Comparison of ENCODE assay signal across 11 mouse cellular contexts in the genomic region with DNA sequence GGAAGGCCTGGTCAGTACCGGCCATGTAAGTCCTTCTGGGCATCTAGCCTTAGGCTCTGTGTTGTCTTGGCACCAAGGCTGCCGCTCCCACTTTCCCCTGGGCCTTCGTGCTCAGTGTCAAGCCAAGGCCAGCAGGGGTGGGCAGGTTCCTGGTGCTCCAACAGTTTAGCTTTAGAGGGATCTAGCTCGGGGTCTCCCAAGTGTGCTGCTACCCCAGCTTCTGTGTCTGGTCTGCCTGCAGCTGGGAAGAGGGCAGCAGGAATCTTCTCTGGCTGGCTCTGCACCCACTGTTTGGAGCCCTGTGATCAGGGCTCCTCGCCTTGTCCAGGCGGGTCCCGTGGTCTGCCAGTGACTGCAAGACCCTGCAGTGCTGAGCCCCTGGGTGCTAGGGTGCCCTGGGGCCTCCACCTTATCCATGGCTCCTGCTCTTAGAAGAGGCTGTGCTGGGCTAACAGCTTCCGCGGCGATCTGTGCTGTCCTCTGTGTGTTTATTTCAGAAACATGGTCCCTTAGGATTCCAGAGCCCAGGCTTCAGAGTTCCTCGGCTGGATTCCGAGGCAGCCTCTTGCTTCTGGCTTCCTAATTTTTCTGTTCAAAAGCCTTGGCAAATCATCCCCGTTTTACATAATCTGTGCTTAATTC. TPM values are rescaled to one million over a fixed set of nuclear protein-coding genes. Genes with fewer than 3 reads are reported as not detected.
DNase-seq lines count a peak whose midpoint lies in the region; ATAC-seq and TF ChIP-seq lines count a peak whose summit lies in the region.
"Had no signal": no experiment of that assay in that cellular context is flagged by ENCODE, and none has a peak within 500 bp of the region (broad histone marks: within the 10 kb centered on the region; RNA-seq: fewer than 3 reads in every experiment).

No protein-coding gene starts in this region.

- no peak overlapping the region for H3K27ac ChIP-seq in lung, embryonic 16.5 days (ENCODE audit: low read length)
- no peak overlapping the region for H3K27ac ChIP-seq in forebrain, embryonic 11.5 days (ENCODE audit: low read depth, low read length)
- H3K27ac ChIP-seq in hindbrain, postnatal 0 days = peak overlapping the region; percentile 46
- H3K27ac ChIP-seq in neural tube, embryonic 15.5 days (replicated peaks) = peak overlapping the region; percentile 43
- H3K27ac ChIP-seq: heart, embryonic 15.5 days; liver, embryonic 15.5 days; stomach, postnatal 0 days had no signal

- DNase-seq in lung, adult 18-20 months = no peak
- DNase-seq in forebrain, embryonic 11.5 days (ENCODE audit: low spot score) = no peak
- DNase-seq in hindbrain, postnatal 0 days (ENCODE audit: low spot score) = no peak
- DNase-seq in yolk sac, embryonic 10.5 days (ENCODE audit: low spot score) = no peak
- DNase-seq: kidney, adult 8-10 months had no signal

- H3K4me2 ChIP-seq in lung, embryonic 16.5 days (ENCODE audit: low read depth, low read length) = no peak overlapping the region
- peak overlapping the region; percentile 29 for H3K4me2 ChIP-seq in forebrain, embryonic 11.5 days (ENCODE audit: low read depth, low read length, severe bottlenecking)
- H3K4me2 ChIP-seq in hindbrain, postnatal 0 days (ENCODE audit: low read depth, low read length) = peak overlapping the region; percentile 87
- H3K4me2 ChIP-seq in neural tube, embryonic 15.5 days = peak overlapping the region; percentile 90
- H3K4me2 ChIP-seq: heart, embryonic 15.5 days; liver, embryonic 15.5 days had no signal

- no peak for ATAC-seq in lung, embryonic 16.5 days (ENCODE audit: low read depth)
- ATAC-seq in forebrain, embryonic 11.5 days (replicated peaks; ENCODE audit: low FRiP score) = no peak
- no peak for ATAC-seq in hindbrain, postnatal 0 days
- no peak for ATAC-seq in neural tube, embryonic 15.5 days (ENCODE audit: low FRiP score)
- ATAC-seq in frontal cortex, adult (ENCODE audit: low TSS enrichment) = no peak

- no peak for TF ChIP-seq CTCF in hindbrain, postnatal 0 days (IDR thresholded peaks at IDR 0.05; ENCODE audit: low read depth)

- H3K4me3 ChIP-seq in lung, embryonic 16.5 days (ENCODE audit: low read length) = no peak overlapping the region
- no peak overlapping the region for H3K4me3 ChIP-seq in forebrain, embryonic 11.5 days (ENCODE audit: low read depth, low read length)
- peak overlapping the region; percentile 91 for H3K4me3 ChIP-seq in hindbrain, postnatal 0 days (ENCODE audit: low read length)
- H3K4me3 ChIP-seq in neural tube, embryonic 15.5 days (replicated peaks) = peak overlapping the region; percentile 42
- H3K4me3 ChIP-seq: heart, embryonic 15.5 days; liver, embryonic 15.5 days had no signal

- H3K36me3 ChIP-seq in lung, embryonic 16.5 days (ENCODE audit: control insufficient read depth, insufficient read depth, low read length) = no peaks in the 10 kb centered on the region
- H3K36me3 ChIP-seq in forebrain, embryonic 11.5 days (ENCODE audit: control insufficient read depth, insufficient read depth, low read length) = no peaks in the 10 kb centered on the region
- no peaks in the 10 kb centered on the region; the same call in 1 of the 2 replicates for H3K36me3 ChIP-seq in hindbrain, postnatal 0 days (ENCODE audit: insufficient read depth, low read length)
- no peaks in the 10 kb centered on the region; the same call in 1 of the 2 replicates for H3K36me3 ChIP-seq in neural tube, embryonic 15.5 days
- H3K36me3 ChIP-seq: heart, embryonic 15.5 days had no signal

- H3K4me1 ChIP-seq in lung, embryonic 16.5 days (replicated peaks; ENCODE audit: control insufficient read depth, insufficient read depth, low read length) = peaks cover 18% of the 10 kb centered on the region
- peaks cover 13% of the 10 kb centered on the region; the same call in 1 of the 2 replicates for H3K4me1 ChIP-seq in forebrain, embryonic 11.5 days (replicated peaks; ENCODE audit: control insufficient read depth, insufficient read depth, low read length)
- peaks cover 37% of the 10 kb centered on the region for H3K4me1 ChIP-seq in hindbrain, postnatal 0 days (ENCODE audit: insufficient read depth, low read length)
- H3K4me1 ChIP-seq in neural tube, embryonic 15.5 days = peaks cover 59% of the 10 kb centered on the region

- H3K9ac ChIP-seq in lung, embryonic 16.5 days (ENCODE audit: low read length) = peak overlapping the region; percentile 20; the same call in 1 of the 2 replicates
- peak overlapping the region; percentile 30; the same call in 1 of the 2 replicates for H3K9ac ChIP-seq in forebrain, embryonic 11.5 days (ENCODE audit: low read length)
- H3K9ac ChIP-seq in hindbrain, postnatal 0 days (replicated peaks; ENCODE audit: low read length) = peak overlapping the region; percentile 95
- H3K9ac ChIP-seq in neural tube, embryonic 15.5 days (replicated peaks) = peak overlapping the region; percentile 28
- H3K9ac ChIP-seq: heart, embryonic 15.5 days; liver, embryonic 15.5 days had no signal

- 83% methylated on average over 13 of the region's 13 CpGs for WGBS in lung, embryonic 16.5 days
- 83% methylated on average over 13 of the region's 13 CpGs for WGBS in forebrain, embryonic 11.5 days
- 47% methylated on average over 13 of the region's 13 CpGs for WGBS in hindbrain, postnatal 0 days
- WGBS in neural tube, embryonic 15.5 days = 57% methylated on average over 13 of the region's 13 CpGs

- H3K27me3 ChIP-seq in lung, embryonic 16.5 days (ENCODE audit: control insufficient read depth, insufficient read depth, low read depth, low read length) = peaks cover 4% of the 10 kb centered on the region; the same call in 1 of the 2 replicates
- peaks cover 5% of the 10 kb centered on the region for H3K27me3 ChIP-seq in forebrain, embryonic 11.5 days (ENCODE audit: control insufficient read depth, insufficient read depth, low read length)
- no peaks in the 10 kb centered on the region for H3K27me3 ChIP-seq in hindbrain, postnatal 0 days (ENCODE audit: insufficient read depth, low read length)
- H3K27me3 ChIP-seq in neural tube, embryonic 15.5 days (replicated peaks) = no peaks in the 10 kb centered on the region

- no peaks in the 10 kb centered on the region for H3K9me3 ChIP-seq in lung, embryonic 16.5 days (ENCODE audit: control insufficient read depth, low read length)
- no peaks in the 10 kb centered on the region for H3K9me3 ChIP-seq in forebrain, embryonic 11.5 days (ENCODE audit: control insufficient read depth, low read length)
- H3K9me3 ChIP-seq in hindbrain, postnatal 0 days (ENCODE audit: low read length) = no peaks in the 10 kb centered on the region
- no peaks in the 10 kb centered on the region for H3K9me3 ChIP-seq in neural tube, embryonic 15.5 days (replicated peaks)
- H3K9me3 ChIP-seq: heart, embryonic 15.5 days; liver, embryonic 15.5 days had no signal

RNA-seq across cellular contexts. Expression of a gene that starts 4.7 kb away (rescaled TPM):
- 0.67 and 0.79 TPM in 2 replicates for polyA plus RNA-seq in lung, embryonic 16.5 days (2015; fragmentation: Nextera tagmentation; extraction: Ambion mirVana)
- 15.7 and 18.4 TPM in 2 replicates for polyA plus RNA-seq in forebrain, embryonic 11.5 days (2014; fragmentation: Nextera tagmentation; extraction: Ambion mirVana)
- 355 and 367 TPM in 2 replicates for total RNA-seq in hindbrain, postnatal 0 days (2014; rRNA removed)
- 65.1 and 69.3 TPM in 2 replicates for polyA plus RNA-seq in hindbrain, postnatal 0 days (2015; fragmentation: Nextera tagmentation; extraction: Ambion mirVana)
- polyA plus RNA-seq in neural tube, embryonic 15.5 days (2015; fragmentation: Nextera tagmentation; extraction: Ambion mirVana) = 69.6 and 82.7 TPM in 2 replicates

RNA-seq across cellular contexts. Expression of a gene that starts 53.1 kb away (rescaled TPM):
- polyA plus RNA-seq in lung, embryonic 16.5 days (2015; fragmentation: Nextera tagmentation; extraction: Ambion mirVana) = 277 and 300 TPM in 2 replicates
- polyA plus RNA-seq in forebrain, embryonic 11.5 days (2014; fragmentation: Nextera tagmentation; extraction: Ambion mirVana) = 333 and 347 TPM in 2 replicates
- 31.2 and 35.1 TPM in 2 replicates for total RNA-seq in hindbrain, postnatal 0 days (2014; rRNA removed)
- polyA plus RNA-seq in hindbrain, postnatal 0 days (2015; fragmentation: Nextera tagmentation; extraction: Ambion mirVana) = 272 and 284 TPM in 2 replicates
- polyA plus RNA-seq in neural tube, embryonic 15.5 days (2015; fragmentation: Nextera tagmentation; extraction: Ambion mirVana) = 271 and 274 TPM in 2 replicates

Comparison
In these comparisons a context has a peak if more than half of its experiments do, and no peak if none do; other contexts are left out.
1. H3K27ac ChIP-seq: peak in hindbrain, postnatal 0 days (single experiment) and neural tube, embryonic 15.5 days (single experiment); none in lung, embryonic 16.5 days (single experiment) and forebrain, embryonic 11.5 days (single experiment).
2. H3K4me3 ChIP-seq: peak in hindbrain, postnatal 0 days (single experiment) and neural tube, embryonic 15.5 days (single experiment); none in lung, embryonic 16.5 days (single experiment) and forebrain, embryonic 11.5 days (single experiment).
3. H3K9ac ChIP-seq: peak in every context shown above with its lines; median percentile 95 in hindbrain, postnatal 0 days; 30 in forebrain, embryonic 11.5 days; 28 in neural tube, embryonic 15.5 days; 20 in lung, embryonic 16.5 days.